Mouse (Mus musculus): ENCODE results near the gene Rps6ka5.

Gene Rps6ka5

GRCm38 (mm10) chr12:100605596-100605995, 121.2 kb downstream of the Rps6ka5 start:
- DNase-seq (ENCODE audit: low spot score in 2 of 2), result no peak

GRCm38 (mm10) chr12:100604540-100604939, 122.2 kb downstream of the Rps6ka5 start:
- peak in 1 of 2 experiments; percentile 13 for DNase-seq (ENCODE audit: low spot score in 2 of 2)

- DNase-seq (ENCODE audit: low spot score in 2 of 2), result no peak
Measured at GRCm38 (mm10) chr12:100594700-100595099, 132.1 kb downstream of the Rps6ka5 start.

GRCm38 (mm10) chr12:100586601-100587000, 140.2 kb downstream of the Rps6ka5 start:
- no peak for DNase-seq (ENCODE audit: low spot score in 2 of 2)

GRCm38 (mm10) chr12:100579221-100579620, 147.6 kb downstream of the Rps6ka5 start:
- no peak for DNase-seq (ENCODE audit: low spot score in 2 of 2)

- DNase-seq (ENCODE audit: low spot score in 2 of 2), result peak in 1 of 2 experiments; percentile 5
Measured at GRCm38 (mm10) chr12:100578291-100578690, 148.5 kb downstream of the Rps6ka5 start.

GRCm38 (mm10) chr12:100575739-100576138, 151.0 kb downstream of the Rps6ka5 start:
- DNase-seq (ENCODE audit: low spot score in 2 of 2), result no peak

- DNase-seq (ENCODE audit: low spot score in 2 of 2), result no peak
Measured at GRCm38 (mm10) chr12:100570522-100571072, 156.2 kb downstream of the Rps6ka5 start.

GRCm38 (mm10) chr12:100568831-100569230, 158.0 kb downstream of the Rps6ka5 start:
- no peak for DNase-seq (ENCODE audit: low spot score in 2 of 2)

GRCm38 (mm10) chr12:100568105-100568504, 158.7 kb downstream of the Rps6ka5 start:
- no peak for DNase-seq (ENCODE audit: low spot score in 2 of 2)

- no peak for DNase-seq (ENCODE audit: low spot score in 2 of 2)
Measured at GRCm38 (mm10) chr12:100567627-100568026, 159.2 kb downstream of the Rps6ka5 start.

GRCm38 (mm10) chr12:100553675-100554074, 173.1 kb downstream of the Rps6ka5 start:
- no peak for DNase-seq (ENCODE audit: low spot score in 2 of 2)

GRCm38 (mm10) chr12:100551972-100552371, 174.8 kb downstream of the Rps6ka5 start:
- no peak for DNase-seq (ENCODE audit: low spot score in 2 of 2)

GRCm38 (mm10) chr12:100544194-100544567, 182.6 kb downstream of the Rps6ka5 start:
- DNase-seq (ENCODE audit: low spot score in 2 of 2), result no peak

GRCm38 (mm10) chr12:100543437-100544193, 183.2 kb downstream of the Rps6ka5 start:
- no peak for DNase-seq (ENCODE audit: low spot score in 2 of 2)

- DNase-seq (ENCODE audit: low spot score in 2 of 2), result no peak
Measured at GRCm38 (mm10) chr12:100542494-100542893, 184.3 kb downstream of the Rps6ka5 start.

GRCm38 (mm10) chr12:100542076-100542475, 184.7 kb downstream of the Rps6ka5 start:
- DNase-seq (ENCODE audit: low spot score in 2 of 2), result no peak

GRCm38 (mm10) chr12:100539158-100539714, 187.5 kb downstream of the Rps6ka5 start:
- no peak for DNase-seq (ENCODE audit: low spot score in 2 of 2)

- DNase-seq (ENCODE audit: low spot score in 2 of 2), result no peak
Measured at GRCm38 (mm10) chr12:100538445-100539157, 188.2 kb downstream of the Rps6ka5 start.

GRCm38 (mm10) chr12:100537091-100537490, 189.7 kb downstream of the Rps6ka5 start:
- DNase-seq (ENCODE audit: low spot score in 2 of 2), result no peak

- no peak for DNase-seq (ENCODE audit: low spot score in 2 of 2)
Measured at GRCm38 (mm10) chr12:100535028-100535427, 191.8 kb downstream of the Rps6ka5 start.

- no peak for DNase-seq (ENCODE audit: low spot score in 2 of 2)
Measured at GRCm38 (mm10) chr12:100534028-100534427, 192.8 kb downstream of the Rps6ka5 start.
